Mouse (Mus musculus): Measurements from ENCODE around the gene Bptf. TPM values are rescaled to one million over a fixed set of nuclear protein-coding genes. Genes with fewer than 3 reads are reported as not detected.
"Not testable (repeated sequence)": the region's sequence is repeated elsewhere in the genome, so short reads cannot be mapped to it uniquely, and the experiment has no call there.

Gene Bptf
- total and polyA plus RNA-seq, 3 experiments: 22.1 to 63.9 (median 28.0) TPM

GRCm38 (mm10) chr11:107138633-107139032 lies 6.7 kb upstream of the Bptf start:
- DNase-seq (ENCODE audit: extremely low read depth): peak; percentile 52
- dilution Hi-C loops (cut with MboI; ENCODE audit: extremely low pct_ligation_motif_present, extremely low pct_unique_long_range_greater_than_20kb, low sequenced_read_pairs): no loop called here

GRCm38 (mm10) chr11:107137593-107137992 lies 5.7 kb upstream of the Bptf start:
- peaks cover 4% of the 10 kb centered on the region for H3K9me3 ChIP-seq (replicated peaks; ENCODE audit: low read length)
- peaks cover 3 to 35% of the 10 kb centered on the region in 2 experiments for H3K4me1 ChIP-seq (ENCODE audit: control insufficient read depth in 1 of 2, insufficient read depth in 2 of 2)
- in situ Hi-C loops (cut with MboI; ENCODE audit: low pct_ligation_motif_present, low pct_unique_long_range_greater_than_20kb, low sequenced_read_pairs) (no loop called here), dilution Hi-C loops (cut with MboI; ENCODE audit: extremely low pct_ligation_motif_present, extremely low pct_unique_long_range_greater_than_20kb, low sequenced_read_pairs) (no loop called here)
- H3K27me3 ChIP-seq (replicated peaks): no peaks in the 10 kb centered on the region
- no peak overlapping the region for H3K4me2 ChIP-seq (ENCODE audit: insufficient read depth, low read depth, poor library complexity, severe bottlenecking)
- no peak overlapping the region for H3K4me3 ChIP-seq (replicated peaks in 1 of 3; ENCODE audit: low read depth in 2 of 3, low read length in 2 of 3, poor library complexity in 1 of 3)
- H3K9ac ChIP-seq (ENCODE audit: insufficient read depth, low read depth): no peak overlapping the region
- DNase-seq (ENCODE audit: extremely low read depth): no peak
- H3K36me3 ChIP-seq (replicated peaks in 1 of 2; ENCODE audit: control insufficient read depth in 1 of 2, insufficient read depth in 1 of 2, low read length in 1 of 2): no peaks in the 10 kb centered on the region
- no peak overlapping the region for H3K27ac ChIP-seq (ENCODE audit: insufficient read depth, low read depth)
- no peaks in the 10 kb centered on the region for H3K79me2 ChIP-seq (replicated peaks; ENCODE audit: control insufficient read depth, extremely low read depth, insufficient read depth, poor library complexity, severe bottlenecking)
- TF ChIP-seq MYC (IDR thresholded peaks at IDR 0.05; ENCODE audit: low read depth, low read length) (no peak), PAX5 (IDR thresholded peaks at IDR 0.05; ENCODE audit: low read length) (no peak), ELF1 (IDR thresholded peaks at IDR 0.05; ENCODE audit: low read depth, low read length) (no peak), GABPA (IDR thresholded peaks at IDR 0.05; ENCODE audit: insufficient replicate concordance, low read depth, low read length) (no peak), CHD1 (IDR thresholded peaks at IDR 0.05; ENCODE audit: low read depth, low read length) (no peak), E2F4 (IDR thresholded peaks at IDR 0.05; ENCODE audit: insufficient replicate concordance, low read depth, low read length) (no peak), IRF4 (IDR thresholded peaks at IDR 0.05; ENCODE audit: low read depth, low read length) (no peak), MEF2A (IDR thresholded peaks at IDR 0.05; ENCODE audit: borderline replicate concordance, low read depth, low read length) (no peak), USF1 (IDR thresholded peaks at IDR 0.05; ENCODE audit: low read depth, low read length) (no peak), POLR2A (IDR thresholded peaks at IDR 0.05; ENCODE audit: low read depth, low read length) (no peak), CTCF (conservative IDR thresholded peaks at IDR 0.05 in 1 of 2, IDR thresholded peaks at IDR 0.05 in 1 of 2; ENCODE audit: low read depth in 2 of 2, low read length in 2 of 2) (no peak), TBP (conservative IDR thresholded peaks at IDR 0.05; ENCODE audit: low read depth, low read length) (no peak), MAFK (IDR thresholded peaks at IDR 0.05; ENCODE audit: insufficient replicate concordance, low read length) (no peak), JUN (IDR thresholded peaks at IDR 0.05; ENCODE audit: insufficient read depth, low read depth, low read length) (no peak)

More at GRCm38 (mm10) chr11:107138633-107139032, 6.7 kb upstream of the Bptf start:
- no peak overlapping the region for H3K9ac ChIP-seq (ENCODE audit: insufficient read depth, low read depth)
- TF ChIP-seq JUN (IDR thresholded peaks at IDR 0.05; ENCODE audit: insufficient read depth, low read depth, low read length) (no peak), SMC3 (IDR thresholded peaks at IDR 0.05; ENCODE audit: low read depth, low read length) (no peak), CTCF (conservative IDR thresholded peaks at IDR 0.05 in 1 of 2, IDR thresholded peaks at IDR 0.05 in 1 of 2; ENCODE audit: low read depth in 2 of 2, low read length in 2 of 2) (peak; percentile 23 to 48; a peak in 2 of 4 replicates)
- H3K27ac ChIP-seq (ENCODE audit: insufficient read depth, low read depth): no peak overlapping the region
- no peak overlapping the region for H3K4me2 ChIP-seq (ENCODE audit: insufficient read depth, low read depth, poor library complexity, severe bottlenecking)
- peaks cover 4% of the 10 kb centered on the region for H3K9me3 ChIP-seq (replicated peaks; ENCODE audit: low read length)
- no peak overlapping the region for H3K4me3 ChIP-seq (replicated peaks in 1 of 3; ENCODE audit: low read depth in 2 of 3, low read length in 2 of 3, poor library complexity in 1 of 3)
- no peaks in the 10 kb centered on the region for H3K36me3 ChIP-seq (replicated peaks in 1 of 2; ENCODE audit: control insufficient read depth in 1 of 2, insufficient read depth in 1 of 2, low read length in 1 of 2)
- H3K4me1 ChIP-seq (ENCODE audit: control insufficient read depth in 1 of 2, insufficient read depth in 2 of 2): peaks cover 3 to 36% of the 10 kb centered on the region in 2 experiments
- no peaks in the 10 kb centered on the region for H3K79me2 ChIP-seq (replicated peaks; ENCODE audit: control insufficient read depth, extremely low read depth, insufficient read depth, poor library complexity, severe bottlenecking)
- no peaks in the 10 kb centered on the region for H3K27me3 ChIP-seq (replicated peaks)
- in situ Hi-C loops (cut with MboI; ENCODE audit: low pct_ligation_motif_present, low pct_unique_long_range_greater_than_20kb, low sequenced_read_pairs): no loop called here

GRCm38 (mm10) chr11:107136458-107136857 lies 4.5 kb upstream of the Bptf start:
- H3K36me3 ChIP-seq (replicated peaks in 1 of 2; ENCODE audit: control insufficient read depth in 1 of 2, insufficient read depth in 1 of 2, low read length in 1 of 2); H3K9ac ChIP-seq (ENCODE audit: insufficient read depth, low read depth); DNase-seq (ENCODE audit: extremely low read depth); H3K4me3 ChIP-seq (replicated peaks in 1 of 3; ENCODE audit: low read depth in 2 of 3, low read length in 2 of 3, poor library complexity in 1 of 3); H3K4me2 ChIP-seq (ENCODE audit: insufficient read depth, low read depth, poor library complexity, severe bottlenecking); dilution Hi-C loops (cut with MboI; ENCODE audit: extremely low pct_ligation_motif_present, extremely low pct_unique_long_range_greater_than_20kb, low sequenced_read_pairs); H3K27me3 ChIP-seq (replicated peaks); H3K27ac ChIP-seq (ENCODE audit: insufficient read depth, low read depth); in situ Hi-C loops (cut with MboI; ENCODE audit: low pct_ligation_motif_present, low pct_unique_long_range_greater_than_20kb, low sequenced_read_pairs); H3K9me3 ChIP-seq (replicated peaks; ENCODE audit: low read length); H3K79me2 ChIP-seq (replicated peaks; ENCODE audit: control insufficient read depth, extremely low read depth, insufficient read depth, poor library complexity, severe bottlenecking): not testable (repeated sequence)
- peaks cover 3 to 29% of the 10 kb centered on the region in 2 experiments for H3K4me1 ChIP-seq (ENCODE audit: control insufficient read depth in 1 of 2, insufficient read depth in 2 of 2)

Data from CH12.LX (cell line).